In genomic region chr12:110188641-110189328, GRCm38 (mm10) we compare ENCODE assay signal across 8 mouse cellular contexts.
A peak's percentile ranks its signal among the peaks of the same experiment; 100 is the strongest.
DNase-seq lines count a peak whose midpoint lies in the region; ATAC-seq and TF ChIP-seq lines count a peak whose summit lies in the region.

No protein-coding gene starts in this region.

- H3K36me3 ChIP-seq in lung, postnatal 0 days (ENCODE audit: insufficient read depth, low read length) = no peaks in the 10 kb centered on the region
- no peaks in the 10 kb centered on the region for H3K36me3 ChIP-seq in hindbrain, embryonic 11.5 days (ENCODE audit: control insufficient read depth, insufficient read depth, low read length)
- 0 out of 2 replicates have a peak, but pooled peaks cover under 1% of the 10 kb centered on the region for H3K36me3 ChIP-seq in midbrain, embryonic 10.5 days

- H3K27me3 ChIP-seq in lung, postnatal 0 days (replicated peaks; ENCODE audit: insufficient read depth, low read length) = peaks cover 33% of the 10 kb centered on the region
- H3K27me3 ChIP-seq in hindbrain, embryonic 11.5 days (ENCODE audit: control insufficient read depth, insufficient read depth, low read length) = peaks cover 19% of the 10 kb centered on the region
- H3K27me3 ChIP-seq in midbrain, embryonic 10.5 days (ENCODE audit: low read depth, poor library complexity, severe bottlenecking) = peaks cover 94% of the 10 kb centered on the region

- TF ChIP-seq CTCF in lung, postnatal 0 days (IDR thresholded peaks at IDR 0.05) = no peak

- WGBS in lung, postnatal 0 days = 4% methylated on average over 39 of the region's 39 CpGs
- WGBS in hindbrain, embryonic 11.5 days = under 1% methylated on average over 39 of the region's 39 CpGs
- under 1% methylated on average over 39 of the region's 39 CpGs for WGBS in midbrain, embryonic 10.5 days

- ATAC-seq in lung, postnatal 0 days = no peak
- ATAC-seq in hindbrain, embryonic 11.5 days (ENCODE audit: low FRiP score) = peak; percentile 35

- DNase-seq in lung, postnatal 0 days (ENCODE audit: low spot score) = no peak
- DNase-seq in lung, adult 18-20 months = no peak
- peak; percentile 74 for DNase-seq in hindbrain, embryonic 11.5 days (ENCODE audit: low spot score)
- DNase-seq in midbrain, embryonic 10.5 days (ENCODE audit: low spot score) = peak; percentile 74
- no peak for DNase-seq in c-Kit-positive CD71-positive TER-119-positive erythroid progenitor cells, embryonic 14.5 days (ENCODE audit: low spot score)
- DNase-seq in left cerebral cortex, postnatal 25 days (ENCODE audit: low spot score in 2 of 2) = no peak
- no peak for DNase-seq in frontal cortex, postnatal 36 days (ENCODE audit: low spot score in 2 of 2)
- no peak for DNase-seq in testis, postnatal 10 days (ENCODE audit: low spot score)

- H3K4me2 ChIP-seq in lung, postnatal 0 days (replicated peaks; ENCODE audit: low read depth, low read length) = 0 out of 2 replicates have a peak overlapping the region, but pooled peaks have one; percentile 5
- peak overlapping the region; percentile 66 for H3K4me2 ChIP-seq in hindbrain, embryonic 11.5 days (replicated peaks; ENCODE audit: low read depth, low read length)

- TF ChIP-seq EP300 in lung, postnatal 0 days (IDR thresholded peaks at IDR 0.05) = no peak

- H3K27ac ChIP-seq in lung, postnatal 0 days (ENCODE audit: low read length) = no peak overlapping the region
- peak overlapping the region; percentile 83 for H3K27ac ChIP-seq in hindbrain, embryonic 11.5 days (ENCODE audit: low read depth, low read length)
- H3K27ac ChIP-seq in midbrain, embryonic 10.5 days (replicated peaks) = peak overlapping the region; percentile 95

- H3K9ac ChIP-seq in lung, postnatal 0 days (replicated peaks; ENCODE audit: low read depth) = no peak overlapping the region
- H3K9ac ChIP-seq in hindbrain, embryonic 11.5 days (ENCODE audit: low read depth, low read length) = peak overlapping the region; percentile 53

- no peaks in the 10 kb centered on the region for H3K9me3 ChIP-seq in lung, postnatal 0 days (ENCODE audit: low read length)
- no peaks in the 10 kb centered on the region for H3K9me3 ChIP-seq in hindbrain, embryonic 11.5 days (ENCODE audit: control insufficient read depth, low read length)
- no peaks in the 10 kb centered on the region for H3K9me3 ChIP-seq in midbrain, embryonic 10.5 days (replicated peaks)

- H3K4me1 ChIP-seq in lung, postnatal 0 days (ENCODE audit: insufficient read depth, low read depth, low read length) = no peaks in the 10 kb centered on the region
- H3K4me1 ChIP-seq in hindbrain, embryonic 11.5 days (replicated peaks; ENCODE audit: control insufficient read depth, insufficient read depth, low read length) = peaks cover 15% of the 10 kb centered on the region
- H3K4me1 ChIP-seq in midbrain, embryonic 10.5 days = peaks cover 86% of the 10 kb centered on the region

- H3K4me3 ChIP-seq in lung, postnatal 0 days (ENCODE audit: low read depth, low read length) = peak overlapping the region; percentile 5; the same call in 1 of the 2 replicates
- peak overlapping the region; percentile 37 for H3K4me3 ChIP-seq in hindbrain, embryonic 11.5 days (ENCODE audit: low read depth, low read length)
- H3K4me3 ChIP-seq in midbrain, embryonic 10.5 days = peak overlapping the region; percentile 67

- intact Hi-C loops in left cerebral cortex, postnatal 25 days (cut with DNase I) = no loop called here

Comparison
In these comparisons a context has a peak if more than half of its experiments do, and no peak if none do; other contexts are left out.
1. DNase-seq: peak in hindbrain, embryonic 11.5 days (single experiment) and midbrain, embryonic 10.5 days (single experiment); none in lung, postnatal 0 days (single experiment), lung, adult 18-20 months (0 of 2), c-Kit-positive CD71-positive TER-119-positive erythroid progenitor cells, embryonic 14.5 days (single experiment), left cerebral cortex, postnatal 25 days (0 of 2), frontal cortex, postnatal 36 days (0 of 2) and testis, postnatal 10 days (single experiment).
2. H3K4me3 ChIP-seq: peak in every context shown above with its lines; median percentile 67 in midbrain, embryonic 10.5 days; 37 in hindbrain, embryonic 11.5 days; 5 in lung, postnatal 0 days.